Mouse (Mus musculus): ENCODE measurements around the gene Them4. TPM values are rescaled to one million over a fixed set of nuclear protein-coding genes. Genes with fewer than 3 reads are reported as not detected.
"Not testable (repeated sequence)": the region's sequence is repeated elsewhere in the genome, so short reads cannot be mapped to it uniquely, and the experiment has no call there.

Them4 gene
- total RNA-seq (2021) = 10 to 100 TPM; 12.6 to 14.9 TPM
- long read RNA-seq, experiment 1, transcript Them4-201 (6 exons, 1,781 nt) = major isoform, 23 of 23 reads
- long read RNA-seq, experiment 1, partial matches to known transcripts = 0 of 23 reads
- long read RNA-seq, experiment 1, other reads (novel, unspliced or antisense) = 0 of 23 reads
- long read RNA-seq, experiment 2, transcript Them4-201 (6 exons, 1,781 nt) = major isoform, 29 of 32 reads
- long read RNA-seq, experiment 2, partial matches to known transcripts = 2 of 32 reads
- long read RNA-seq, experiment 2, other reads (novel, unspliced or antisense) = 0 of 32 reads

DNA sequence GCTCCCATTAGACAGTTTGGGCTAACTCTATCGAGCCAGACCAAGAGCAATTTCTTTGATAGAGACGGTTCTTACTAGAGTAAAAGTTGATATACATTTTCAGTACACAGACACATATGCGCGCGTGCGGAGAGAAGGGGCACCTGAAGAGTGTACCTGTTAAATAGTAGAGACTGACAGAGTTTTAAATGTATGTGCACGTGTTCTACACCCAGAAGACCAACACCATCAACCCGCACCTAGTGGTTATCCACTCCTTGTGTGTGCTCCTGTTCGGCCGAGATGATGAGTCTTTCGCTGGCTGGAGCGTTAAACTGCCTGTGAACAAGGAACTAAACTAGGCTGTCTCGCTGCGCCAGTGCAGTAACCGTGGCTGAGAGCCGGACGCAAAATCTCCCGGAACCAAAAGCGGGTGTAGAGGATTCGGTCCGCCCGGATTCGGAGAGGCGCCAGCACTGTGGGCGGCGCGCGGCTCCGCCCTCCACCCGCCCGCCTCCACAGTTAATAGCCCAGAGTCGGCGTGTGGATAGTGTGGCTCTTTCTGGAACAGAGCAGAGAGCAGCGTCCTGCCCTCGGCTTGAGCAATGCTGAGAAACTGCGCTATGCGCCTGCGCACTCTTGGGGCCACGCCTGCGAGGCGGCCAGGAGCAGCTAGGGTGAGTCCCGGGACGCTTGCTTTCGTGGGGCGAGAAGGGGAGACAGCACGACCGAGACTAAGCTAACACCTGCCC lies at the start of gene Them4:
Them4 (plus strand) TSS at position 457 of the 731 bp plus-strand sequence.
- peak; percentile 95 to 96 for DNase-seq
- intact Hi-C loops (cut with DNase I) = loop anchor here (5.0 kb wide), 1 partner anchor 278 kb away; no protein-coding TSS in a partner anchor

GRCm38 (mm10) chr3:94260598-94260997 lies 49.3 kb upstream of the Them4 start:
- no peak for DNase-seq

DNA sequence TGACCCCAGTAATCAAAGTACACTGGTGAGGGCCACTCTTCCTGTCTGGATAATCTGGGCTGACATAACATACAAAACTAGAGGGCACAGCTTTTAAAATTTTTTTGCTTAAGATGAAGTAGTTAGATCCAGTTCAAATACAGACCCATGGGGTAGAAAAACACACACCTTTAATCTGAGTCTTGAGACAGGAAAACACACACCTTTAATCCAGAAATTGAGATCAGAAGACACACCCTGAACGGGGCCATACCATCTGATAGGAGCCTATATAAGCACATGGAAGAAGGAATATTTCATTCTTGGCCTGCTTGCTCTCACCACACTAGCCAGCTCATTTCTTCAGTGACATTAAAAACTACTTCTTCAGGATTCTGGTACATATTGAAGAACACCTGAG lies 46.2 kb upstream of the Them4 start, which contains the start of gene Gm4778:
Gm4778 (plus strand) TSS at position 301 of the 400 bp plus-strand sequence.
- intact Hi-C loops (cut with DNase I); DNase-seq: not testable (repeated sequence)

More at GRCm38 (mm10) chr3:94260598-94260997, 49.3 kb upstream of the Them4 start:
- intact Hi-C loops (cut with DNase I) = no loop called here

DNA sequence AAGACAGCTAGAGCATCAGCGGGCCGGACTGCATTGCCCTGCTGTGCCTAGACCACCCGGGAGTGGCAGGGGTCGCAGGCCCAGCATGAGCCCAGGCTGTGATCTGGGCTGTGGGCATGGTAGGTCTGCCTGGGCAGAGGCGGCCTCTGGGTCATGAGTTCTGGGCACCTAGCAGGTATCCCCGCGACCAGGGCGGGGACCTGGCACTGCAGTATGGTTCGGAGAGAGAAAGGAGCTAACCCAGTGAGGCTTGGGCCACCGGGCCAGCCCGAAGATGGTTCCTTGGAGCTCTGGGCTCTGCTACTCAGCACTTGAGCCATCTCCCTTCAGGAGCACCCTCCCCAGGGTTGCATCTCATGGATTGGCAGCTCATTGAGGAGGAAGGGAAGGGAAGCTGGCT lies 33.9 kb upstream of the Them4 start:
- intact Hi-C loops (cut with DNase I) = no loop called here
- no peak for DNase-seq

- DNase-seq = no peak
- intact Hi-C loops (cut with DNase I) = no loop called here
Measured at GRCm38 (mm10) chr3:94305457-94305856, 4.4 kb upstream of the Them4 start.

- no peak for DNase-seq
- intact Hi-C loops (cut with DNase I) = no loop called here
Measured at GRCm38 (mm10) chr3:94306975-94307374, 2.9 kb upstream of the Them4 start.

DNA sequence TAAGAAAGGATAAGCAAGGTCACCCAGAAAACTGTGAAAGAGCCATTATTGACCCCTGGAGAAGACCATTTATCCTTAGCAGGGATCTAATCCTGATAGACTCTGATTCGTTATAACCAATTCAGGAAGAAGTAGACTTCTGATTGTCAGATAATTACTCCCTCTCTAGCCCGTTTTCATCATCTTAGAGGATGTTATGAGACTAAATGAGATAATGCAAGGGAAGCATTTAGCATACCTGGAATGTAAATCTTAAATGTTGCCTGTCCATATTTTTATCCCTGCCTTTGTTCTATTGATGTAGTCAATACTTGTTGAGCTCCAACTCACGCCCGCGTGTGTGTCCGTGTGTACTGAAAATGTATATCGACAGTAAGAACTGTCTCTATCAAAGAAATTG lies 602 bp downstream of the Them4 start:
- intact Hi-C loops (cut with DNase I) = loop anchor here (5.0 kb wide), 1 partner anchor 277 kb away; no protein-coding TSS in a partner anchor
- no peak for DNase-seq

- no peak for DNase-seq
- intact Hi-C loops (cut with DNase I) = loop anchor here (5.0 kb wide), 1 partner anchor 276 kb away; no protein-coding TSS in a partner anchor
Measured at GRCm38 (mm10) chr3:94310911-94311310, 1.0 kb downstream of the Them4 start.

DNA sequence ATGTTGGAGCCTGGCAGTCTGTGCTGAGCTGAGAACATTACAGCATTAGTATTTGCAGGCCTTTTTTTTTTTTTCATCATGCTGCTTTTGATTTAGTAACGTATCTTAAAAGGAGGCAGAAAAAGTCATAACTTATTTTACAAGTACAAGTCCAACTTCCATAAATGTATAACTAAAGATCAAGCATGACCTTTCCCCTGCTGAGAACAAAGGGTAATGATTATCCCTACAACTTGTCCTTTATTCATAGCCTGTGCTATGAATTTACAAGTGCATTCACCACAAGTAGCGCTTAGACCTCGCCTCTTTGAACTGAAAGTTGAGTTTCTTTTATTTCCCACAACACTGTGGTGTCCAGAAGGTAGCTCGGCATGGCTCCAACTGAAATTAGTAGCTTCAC lies 1.5 kb downstream of the Them4 start:
- intact Hi-C loops (cut with DNase I) = loop anchor here (5.0 kb wide), 1 partner anchor 276 kb away; no protein-coding TSS in a partner anchor
- no peak for DNase-seq

- DNase-seq = no peak
- intact Hi-C loops (cut with DNase I) = no loop called here
Measured at GRCm38 (mm10) chr3:94328681-94329080, 18.8 kb downstream of the Them4 start.

DNA sequence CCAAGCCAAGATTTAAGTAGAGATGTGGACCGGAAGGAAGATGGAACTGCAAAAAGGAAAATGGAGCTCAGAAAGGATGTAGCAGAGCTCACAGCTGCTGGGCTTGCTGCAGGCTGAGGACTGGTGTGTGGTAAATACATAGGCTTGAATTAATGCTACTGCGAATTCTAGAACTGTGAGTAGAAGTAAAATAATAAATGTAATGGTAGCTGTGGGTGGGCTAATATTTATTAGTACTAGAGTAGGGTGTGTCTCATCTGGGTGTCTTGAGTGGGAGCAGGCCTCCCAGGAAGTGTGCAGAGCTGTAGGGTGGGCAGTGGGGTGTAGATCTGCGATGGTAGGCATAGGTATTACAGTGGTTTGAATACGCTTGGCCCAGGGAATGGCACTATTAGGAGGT lies 24.6 kb downstream of the Them4 start:
- DNase-seq = no peak
- intact Hi-C loops (cut with DNase I) = no loop called here

GRCm38 (mm10) chr3:94338522-94338921 lies 28.6 kb downstream of the Them4 start:
- DNase-seq = no peak
- intact Hi-C loops (cut with DNase I) = no loop called here

DNA sequence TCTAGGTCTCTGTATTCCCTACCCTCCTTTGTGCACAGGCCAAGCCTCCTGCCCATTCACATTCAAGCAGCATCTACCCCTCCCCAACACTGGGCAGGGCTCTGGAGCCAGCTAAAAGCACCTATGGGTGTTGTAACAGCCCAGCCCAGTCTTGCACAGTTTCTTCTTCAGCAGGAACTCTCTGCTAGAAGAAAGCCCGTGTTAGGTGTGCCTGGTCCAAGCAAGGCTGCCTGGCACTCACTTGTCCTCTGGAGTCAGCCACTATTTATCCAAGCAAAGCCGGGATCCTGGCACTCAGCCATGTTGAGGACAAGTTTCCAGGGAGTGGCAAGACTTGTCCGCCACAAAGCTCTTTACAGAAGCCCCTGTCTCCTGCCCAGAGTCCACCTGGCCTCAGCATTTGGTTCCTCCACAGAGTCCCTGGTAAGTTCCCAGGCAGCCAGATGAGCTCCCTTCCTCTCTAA lies 32.1 kb downstream of the Them4 start, which contains the start of gene Them5:
Them5 (plus strand) TSS at position 141 of the 464 bp plus-strand sequence.
- DNase-seq = no peak
- intact Hi-C loops (cut with DNase I) = no loop called here

DNA sequence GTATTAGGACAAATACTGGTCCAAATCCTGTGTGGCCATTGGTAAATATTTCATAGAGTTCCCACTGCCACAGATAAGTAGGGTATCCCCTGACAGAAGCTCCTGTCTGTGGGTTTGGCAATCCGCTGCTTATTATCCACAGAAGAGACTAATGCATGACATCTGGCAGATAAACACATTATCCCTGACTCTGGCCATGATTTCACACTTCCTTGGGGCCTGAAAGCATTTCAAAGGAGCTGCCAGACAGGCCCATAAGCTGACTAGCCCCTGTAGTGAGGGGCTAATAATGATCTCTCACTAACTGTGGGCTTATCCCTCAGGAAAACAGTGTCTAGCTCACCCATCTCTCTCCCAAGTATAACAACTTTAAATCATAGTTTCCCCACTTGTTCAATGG lies 32.7 kb downstream of the Them4 start:
- intact Hi-C loops (cut with DNase I) = no loop called here

GRCm38 (mm10) chr3:94344182-94344581 lies 34.3 kb downstream of the Them4 start:
- intact Hi-C loops (cut with DNase I) = no loop called here
- no peak for DNase-seq

More for the DNA sequence above, 32.7 kb downstream of the Them4 start:
- no peak for DNase-seq

DNA sequence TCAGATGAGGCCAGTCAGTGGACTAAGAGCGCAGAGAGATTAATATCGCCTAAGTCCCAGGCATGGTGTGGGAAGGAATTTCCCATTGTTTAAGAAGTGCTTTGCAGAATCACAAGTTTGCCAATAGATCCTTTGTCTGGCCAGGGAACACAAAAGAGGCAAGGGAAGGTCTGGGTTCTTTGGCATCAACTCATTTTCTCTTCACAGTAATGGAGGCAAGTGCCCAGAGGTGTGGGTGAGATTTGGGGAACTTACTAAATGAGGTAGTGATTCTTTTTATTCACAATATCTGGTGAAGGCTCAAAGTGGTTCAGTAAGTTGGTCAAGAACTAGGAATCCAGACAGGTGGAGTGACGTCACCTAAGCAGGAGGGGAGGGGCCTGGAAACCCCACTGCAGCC lies 35.0 kb downstream of the Them4 start:
- no peak for DNase-seq
- intact Hi-C loops (cut with DNase I) = no loop called here

DNA sequence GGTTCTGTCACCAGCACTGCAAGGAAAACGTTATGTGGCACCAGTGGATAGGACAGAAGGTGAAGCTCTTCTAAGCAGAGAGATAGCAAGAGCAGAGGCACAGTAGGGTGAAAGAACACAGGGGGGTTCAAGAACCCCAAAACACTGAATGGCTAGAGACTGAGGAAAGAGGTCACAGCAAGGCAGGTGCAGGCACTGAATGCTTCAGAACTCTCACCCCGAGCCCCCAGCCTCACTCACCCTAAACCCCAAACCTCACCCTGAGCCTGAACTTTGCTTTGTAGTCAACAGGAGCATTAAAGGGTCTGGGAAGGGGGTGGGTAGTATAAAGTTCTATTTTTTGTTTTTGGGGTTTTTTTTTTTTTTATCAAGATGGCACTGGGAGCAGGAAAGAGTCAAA lies 38.3 kb downstream of the Them4 start:
- intact Hi-C loops (cut with DNase I) = no loop called here

DNA sequence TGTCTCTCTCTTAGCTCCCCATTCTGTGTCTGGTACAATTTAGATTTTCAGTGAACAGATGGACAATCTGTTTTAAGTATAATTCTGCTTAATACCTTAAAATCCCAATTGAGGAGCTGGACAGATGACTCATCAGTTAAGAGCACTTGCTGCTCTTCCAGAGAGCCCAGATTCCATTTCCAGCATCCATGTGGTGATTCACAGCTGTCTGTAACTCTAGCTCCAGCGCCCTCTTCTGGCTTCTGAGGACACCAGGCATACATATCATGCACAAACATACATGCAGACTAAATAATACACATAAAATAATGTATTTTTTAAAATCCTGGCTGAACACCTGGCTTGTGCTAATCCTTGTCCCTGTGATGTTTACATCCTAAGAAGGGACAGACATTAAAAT lies 50.9 kb downstream of the Them4 start:
- no peak for DNase-seq
- intact Hi-C loops (cut with DNase I) = no loop called here

More for the DNA sequence above, 38.3 kb downstream of the Them4 start:
- no peak for DNase-seq

GRCm38 (mm10) chr3:94362138-94362537 lies 52.2 kb downstream of the Them4 start, which contains the start of gene C2cd4d:
TSS of gene C2cd4d (plus strand) at chr3:94362438.
- no peak for DNase-seq
- intact Hi-C loops (cut with DNase I) = no loop called here

DNA sequence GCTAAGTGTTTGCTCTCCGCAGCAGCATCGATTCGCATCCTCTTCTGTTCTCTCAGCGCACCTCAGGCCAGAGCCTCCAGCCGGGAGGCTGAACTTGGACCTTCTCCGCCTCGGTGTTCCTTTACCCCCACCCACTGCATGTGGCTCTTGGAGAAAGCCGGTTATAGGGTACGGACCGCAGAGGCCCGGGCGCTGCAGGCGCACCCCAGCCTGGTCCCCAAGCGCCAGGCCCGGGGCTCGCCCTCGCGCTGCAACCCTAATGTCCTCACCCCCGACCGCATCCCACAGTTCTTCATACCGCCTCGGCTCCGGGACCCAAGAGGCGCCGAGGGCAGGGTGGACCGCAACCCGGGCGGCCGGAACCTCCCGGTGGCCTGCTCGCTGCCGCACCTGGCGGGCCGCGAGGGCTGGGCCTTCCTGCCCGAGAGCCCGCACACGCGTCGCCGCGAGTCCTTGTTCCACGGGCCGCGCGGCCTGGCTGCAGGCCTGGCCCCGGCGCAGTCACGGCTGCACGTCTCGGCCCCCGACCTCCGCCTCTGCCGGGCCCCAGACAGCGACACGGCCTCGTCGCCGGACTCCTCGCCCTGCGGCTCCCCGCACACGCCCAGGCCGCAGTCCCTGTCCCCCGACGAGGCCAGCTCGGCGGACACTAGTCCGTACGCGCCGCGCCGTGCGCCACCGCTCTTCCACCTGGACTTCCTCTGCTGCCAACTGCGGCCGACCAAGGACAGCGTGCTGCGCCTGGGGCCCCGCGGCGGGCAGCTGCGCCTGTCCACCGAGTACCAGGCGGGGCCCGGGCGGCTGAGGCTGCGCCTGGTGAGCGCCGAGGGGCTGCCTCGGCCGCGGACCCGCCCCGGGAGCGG lies 53.6 kb downstream of the Them4 start:
- DNase-seq = peak; percentile 54 to 57
- intact Hi-C loops (cut with DNase I) = no loop called here

All from heart, postnatal 14 days (tissue).